Mouse (Mus musculus) spleen, postnatal 4 days (tissue): ENCODE measurements around the gene Olfr668.
"Not testable (repeated sequence)": the region's sequence is repeated elsewhere in the genome, so short reads cannot be mapped to it uniquely, and the experiment has no call there.

Source experiments
- DNase-seq, 2 experiments: peaks; one replicate each; pipeline ENCODE4 v3.0.0; 2022; ENCODE audit warnings: low spot score in 2 of 2

Gene Olfr668

GRCm38 (mm10) chr7:104927957-104928356 lies at the start of gene Olfr668:
Olfr668 (minus strand) TSS chr7:104928057.
- DNase-seq = no peak

DNA sequence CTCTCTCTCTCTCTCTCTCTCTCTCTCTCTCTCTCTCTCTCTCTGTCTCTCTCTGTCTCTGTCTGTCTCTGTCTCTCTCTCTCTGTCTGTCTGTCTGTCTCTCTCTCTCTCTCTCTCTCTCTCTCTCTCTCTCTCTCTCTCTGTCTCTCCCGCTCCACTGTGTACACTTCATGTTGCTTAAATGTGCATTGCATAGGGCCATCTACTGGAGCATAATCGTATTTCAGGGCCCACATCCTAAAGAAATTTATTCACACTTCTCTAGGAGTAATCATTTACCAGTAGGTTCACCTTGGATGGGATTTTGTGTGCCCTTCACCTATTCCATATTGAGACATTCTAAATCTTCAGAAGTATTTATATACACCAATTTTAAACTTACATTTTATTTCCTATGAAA lies 44.6 kb upstream of the Olfr668 start:
- not testable (repeated sequence) for DNase-seq

GRCm38 (mm10) chr7:104962520-104962919 lies 34.7 kb upstream of the Olfr668 start, which contains the start of gene Olfr670:
Olfr670 (minus strand) TSS chr7:104962620.
- no peak for DNase-seq

DNA sequence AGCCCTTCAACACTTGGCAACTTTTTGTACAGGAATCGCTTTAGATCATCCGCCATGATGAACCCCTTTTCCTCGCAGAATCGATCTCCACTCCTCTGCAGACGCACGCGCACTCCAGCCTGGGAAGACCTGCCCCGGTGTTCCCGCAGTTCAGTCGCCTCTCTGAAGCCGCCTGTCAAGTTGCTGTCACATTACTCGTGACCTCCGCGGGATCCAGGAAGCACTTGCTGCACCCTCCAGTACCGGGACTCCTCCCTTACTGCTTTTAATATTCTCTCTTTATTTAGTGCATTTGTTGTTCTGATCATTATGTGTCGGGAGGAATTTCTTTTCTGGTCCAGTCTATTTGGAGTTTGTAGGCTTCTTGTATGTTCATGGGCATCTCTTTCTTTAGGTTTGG lies 22.4 kb upstream of the Olfr668 start:
- DNase-seq = not testable (repeated sequence)

- DNase-seq = no peak
Measured at GRCm38 (mm10) chr7:104933940-104934339, 6.1 kb upstream of the Olfr668 start, which contains the start of gene Olfr669. Olfr669 (plus strand) TSS chr7:104934240.

GRCm38 (mm10) chr7:104921382-104921781 lies 6.5 kb downstream of the Olfr668 start, which contains the start of gene Olfr667:
Olfr667 (minus strand) TSS chr7:104921482.
- no peak for DNase-seq

DNA sequence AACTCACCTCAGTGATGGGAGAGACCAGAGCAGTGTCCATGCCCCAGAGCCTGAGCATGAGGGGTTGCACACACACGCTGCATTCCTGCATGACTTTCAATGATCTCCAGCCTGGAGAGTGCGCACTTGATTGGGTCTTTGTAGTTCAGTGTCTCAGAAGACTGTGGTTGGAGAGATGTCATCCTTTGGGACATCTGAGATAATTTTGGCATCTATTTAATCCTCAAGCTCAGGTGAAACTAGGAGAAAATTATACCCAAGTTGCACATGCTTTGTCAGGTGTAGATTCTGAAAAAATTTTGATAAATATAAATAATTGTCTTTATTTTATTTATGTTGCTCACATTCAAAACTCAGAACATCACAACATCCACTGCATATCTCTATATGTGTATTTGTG lies 32.0 kb downstream of the Olfr668 start, which contains the start of gene Olfr666:
Gene Olfr666, minus strand, starts transcription at position 101 of the 400 bp plus-strand sequence.
- DNase-seq = no peak

GRCm38 (mm10) chr7:104877731-104878130 lies 50.1 kb downstream of the Olfr668 start, which contains the start of gene Olfr665:
Olfr665 (plus strand) TSS chr7:104878031.
- DNase-seq = no peak
